Mouse (Mus musculus): ENCODE measurements around the gene E2f4.

GRCm38 (mm10) chr8:105263244-105263912 is 34.1 kb upstream of the E2f4 start:
- TF ChIP-seq POLR2A (IDR thresholded peaks at IDR 0.05; ENCODE audit: control insufficient read depth, extremely low read depth, insufficient read depth, low read length, poor library complexity) (no peak), CTCF (IDR thresholded peaks at IDR 0.05; ENCODE audit: borderline replicate concordance, control insufficient read depth, extremely low read depth, insufficient read depth, low read length, poor library complexity) (no peak)

All from thymus, adult 2 months (tissue).